Comparison of ENCODE assay signal across 9 mouse cellular contexts in genomic region chr7:34647052-34647451, GRCm38 (mm10). TPM values are rescaled to one million over a fixed set of nuclear protein-coding genes. Genes with fewer than 3 reads are reported as not detected.
DNase-seq lines count a peak whose midpoint lies in the region; ATAC-seq lines count a peak whose summit lies in the region.
"Had no signal": no experiment of that assay in that cellular context is flagged by ENCODE, and none has a peak within 500 bp of the region (broad histone marks: within the 10 kb centered on the region; RNA-seq: fewer than 3 reads in every experiment).

No protein-coding gene starts in this region.

- no peak overlapping the region for H3K4me3 ChIP-seq in limb, embryonic 13.5 days
- no peak overlapping the region for H3K4me3 ChIP-seq in limb, embryonic 10.5 days
- no peak overlapping the region for H3K4me3 ChIP-seq in lung, embryonic 16.5 days (ENCODE audit: low read length)
- H3K4me3 ChIP-seq: heart, embryonic 13.5 days; liver, embryonic 15.5 days had no signal

- ATAC-seq in limb, embryonic 13.5 days (ENCODE audit: low FRiP score, low read depth), result no peak
- 0 out of 2 replicates have a peak, but pooled peaks have one; percentile 30 for ATAC-seq in lung, embryonic 16.5 days (ENCODE audit: low read depth)

- H3K4me1 ChIP-seq in limb, embryonic 13.5 days, result peaks cover 56% of the 10 kb centered on the region
- peaks cover 20% of the 10 kb centered on the region for H3K4me1 ChIP-seq in limb, embryonic 10.5 days
- H3K4me1 ChIP-seq in lung, embryonic 16.5 days (replicated peaks; ENCODE audit: control insufficient read depth, insufficient read depth, low read length), result peaks cover 3% of the 10 kb centered on the region
- H3K4me1 ChIP-seq: liver, embryonic 15.5 days had no signal

- peaks cover 87% of the 10 kb centered on the region for H3K36me3 ChIP-seq in limb, embryonic 13.5 days
- H3K36me3 ChIP-seq in limb, embryonic 10.5 days, result peaks cover 95% of the 10 kb centered on the region
- H3K36me3 ChIP-seq in lung, embryonic 16.5 days (ENCODE audit: control insufficient read depth, insufficient read depth, low read length), result peaks cover 6% of the 10 kb centered on the region
- H3K36me3 ChIP-seq: liver, embryonic 15.5 days had no signal

- DNase-seq in limb, embryonic 10.5 days (ENCODE audit: low spot score), result no peak
- DNase-seq in adrenal gland, postnatal 4 days (ENCODE audit: low spot score in 2 of 2), result peak; percentile 33 to 43
- DNase-seq in fibroblast of lung, adult 2 months (ENCODE audit: low read depth), result peak; percentile 62
- no peak for DNase-seq in embryo, embryonic 10 days (ENCODE audit: low spot score)
- no peak for DNase-seq in thymus, postnatal 25 days

- H3K9me3 ChIP-seq in limb, embryonic 13.5 days, result no peaks in the 10 kb centered on the region
- no peaks in the 10 kb centered on the region for H3K9me3 ChIP-seq in limb, embryonic 10.5 days (replicated peaks)
- H3K9me3 ChIP-seq in lung, embryonic 16.5 days (ENCODE audit: control insufficient read depth, low read length), result no peaks in the 10 kb centered on the region
- H3K9me3 ChIP-seq: heart, embryonic 13.5 days; liver, embryonic 15.5 days had no signal

- no peak overlapping the region for H3K27ac ChIP-seq in limb, embryonic 13.5 days
- no peak overlapping the region for H3K27ac ChIP-seq in limb, embryonic 10.5 days
- H3K27ac ChIP-seq in lung, embryonic 16.5 days (ENCODE audit: low read length), result no peak overlapping the region
- H3K27ac ChIP-seq: heart, embryonic 13.5 days; liver, embryonic 15.5 days had no signal

- 52% methylated on average over 9 of the region's 9 CpGs for WGBS in limb, embryonic 13.5 days
- 93% methylated on average over 9 of the region's 9 CpGs for WGBS in limb, embryonic 10.5 days
- 28% methylated on average over 9 of the region's 9 CpGs for WGBS in lung, embryonic 16.5 days

- H3K27me3 ChIP-seq in limb, embryonic 13.5 days, result no peaks in the 10 kb centered on the region
- no peaks in the 10 kb centered on the region for H3K27me3 ChIP-seq in limb, embryonic 10.5 days (ENCODE audit: low read depth, poor library complexity, severe bottlenecking)
- H3K27me3 ChIP-seq in lung, embryonic 16.5 days (ENCODE audit: control insufficient read depth, insufficient read depth, low read depth, low read length), result no peaks in the 10 kb centered on the region
- H3K27me3 ChIP-seq: heart, embryonic 13.5 days had no signal

- 0 out of 2 replicates have a peak overlapping the region, but pooled peaks have one; percentile 25 for H3K9ac ChIP-seq in limb, embryonic 13.5 days
- H3K9ac ChIP-seq in lung, embryonic 16.5 days (ENCODE audit: low read length), result no peak overlapping the region
- H3K9ac ChIP-seq: heart, embryonic 13.5 days; liver, embryonic 15.5 days had no signal

- H3K4me2 ChIP-seq in limb, embryonic 13.5 days (replicated peaks), result no peak overlapping the region
- no peak overlapping the region for H3K4me2 ChIP-seq in lung, embryonic 16.5 days (ENCODE audit: low read depth, low read length)
- H3K4me2 ChIP-seq: heart, embryonic 13.5 days; liver, embryonic 15.5 days had no signal

RNA-seq across cellular contexts. Expression of gene Kctd15, which starts 9.5 kb away (rescaled TPM):
- polyA plus RNA-seq in limb, embryonic 13.5 days (2015; fragmentation: Nextera tagmentation; extraction: Ambion mirVana), result 42.8 and 45.7 TPM in 2 replicates
- 69.0 and 72.2 TPM in 2 replicates for polyA plus RNA-seq in limb, embryonic 10.5 days (2016; fragmentation: Nextera tagmentation; extraction: Ambion mirVana)
- total RNA-seq in adrenal gland, postnatal 4 days (2021), result 10 to 100 TPM; 15.6 to 19.9 TPM
- 12.5 and 12.6 TPM in 2 replicates for polyA plus RNA-seq in lung, embryonic 16.5 days (2015; fragmentation: Nextera tagmentation; extraction: Ambion mirVana)

Comparison
In these comparisons a context has a peak if more than half of its experiments do, and no peak if none do; other contexts are left out.
1. DNase-seq: peak in adrenal gland, postnatal 4 days (2 of 2) and fibroblast of lung, adult 2 months (single experiment); none in limb, embryonic 10.5 days (single experiment), embryo, embryonic 10 days (single experiment) and thymus, postnatal 25 days (single experiment).